In the genomic region with DNA sequence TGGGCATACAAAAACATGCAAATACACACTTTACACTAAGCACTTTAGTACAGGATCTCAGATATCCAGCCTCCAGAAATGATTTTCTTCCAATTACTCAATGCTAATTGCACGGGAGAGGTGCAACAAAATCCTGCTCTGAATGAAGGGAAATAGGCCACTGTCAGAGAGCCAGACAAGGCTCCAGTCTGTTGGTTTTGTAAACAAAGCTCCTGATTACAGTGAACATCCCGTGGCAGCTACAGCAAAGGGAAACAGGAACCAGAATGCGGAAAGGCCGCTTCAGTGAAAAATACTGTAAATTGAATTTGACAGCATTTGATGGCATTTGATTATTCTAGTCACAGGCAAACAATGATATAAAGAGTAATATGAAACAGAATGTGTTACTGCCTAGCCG, we compare ENCODE assay signal across 12 mouse cellular contexts.
DNase-seq lines count a peak whose midpoint lies in the region; ATAC-seq and TF ChIP-seq lines count a peak whose summit lies in the region.
"Had no signal": no experiment of that assay in that cellular context is flagged by ENCODE, and none has a peak within 500 bp of the region (broad histone marks: within the 10 kb centered on the region; RNA-seq: fewer than 3 reads in every experiment).

No protein-coding gene starts in this region.

- 35% methylated on average over 5 of the region's 5 CpGs for WGBS in heart, embryonic 12.5 days
- 36% methylated on average over 5 of the region's 5 CpGs for WGBS in embryonic facial prominence, embryonic 14.5 days

- H3K4me2 ChIP-seq in heart, embryonic 12.5 days = peak overlapping the region; percentile 42
- H3K4me2 ChIP-seq in embryonic facial prominence, embryonic 14.5 days (ENCODE audit: low read depth, low read length) = peak overlapping the region; percentile 38; the same call in 1 of the 2 replicates
- H3K4me2 ChIP-seq in myocyte (ENCODE audit: low read depth) = peak overlapping the region; percentile 38

- H3K79me2 ChIP-seq in myocyte (ENCODE audit: control insufficient read depth, insufficient read depth) = no peaks in the 10 kb centered on the region

- no peak for TF ChIP-seq POLR2A in myocyte (IDR thresholded peaks at IDR 0.05; ENCODE audit: insufficient read length, low read depth)

- no peak overlapping the region for H3K9ac ChIP-seq in heart, embryonic 12.5 days
- H3K9ac ChIP-seq in embryonic facial prominence, embryonic 14.5 days (ENCODE audit: low read depth, low read length) = no peak overlapping the region

- no peaks in the 10 kb centered on the region for H3K9me3 ChIP-seq in heart, embryonic 12.5 days (replicated peaks)
- H3K9me3 ChIP-seq in embryonic facial prominence, embryonic 14.5 days (ENCODE audit: control insufficient read depth, low read length) = no peaks in the 10 kb centered on the region

- 0 out of 2 replicates have a peak, but pooled peaks cover 3% of the 10 kb centered on the region for H3K4me1 ChIP-seq in heart, embryonic 12.5 days (replicated peaks)
- H3K4me1 ChIP-seq in embryonic facial prominence, embryonic 14.5 days (ENCODE audit: control insufficient read depth, insufficient read depth, low read length) = peaks cover 5% of the 10 kb centered on the region; the same call in 1 of the 2 replicates

- no peak for DNase-seq in heart, adult 9 months (ENCODE audit: low spot score in 2 of 2)
- DNase-seq in layer of hippocampus, adult 9-10 months (ENCODE audit: low spot score) = peak; percentile 0
- no peak for DNase-seq in layer of hippocampus, postnatal 25 days (ENCODE audit: extremely low spot score in 1 of 2, low spot score in 1 of 2)
- peak; percentile 61 for DNase-seq in embryonic facial prominence, embryonic 14.5 days (ENCODE audit: low spot score)
- DNase-seq in urinary bladder, postnatal 4 days (ENCODE audit: low spot score in 2 of 2) = no peak
- no peak for DNase-seq in cerebellum, postnatal 14 days
- DNase-seq: adrenal gland, adult 2 months; heart, postnatal 4 days; kidney, adult 8-10 months had no signal

- 0 out of 2 replicates have a peak, but pooled peaks cover 6% of the 10 kb centered on the region for H3K27me3 ChIP-seq in heart, embryonic 12.5 days (replicated peaks)
- no peaks in the 10 kb centered on the region for H3K27me3 ChIP-seq in embryonic facial prominence, embryonic 14.5 days (replicated peaks; ENCODE audit: control insufficient read depth, insufficient read depth, low read length)
- H3K27me3 ChIP-seq in myocyte (ENCODE audit: control insufficient read depth, insufficient read depth, insufficient read length) = no peaks in the 10 kb centered on the region

- no peak for ATAC-seq in heart, embryonic 12.5 days (ENCODE audit: insufficient number of reproducible peaks, low FRiP score)
- 0 out of 2 replicates have a peak, but pooled peaks have one; percentile 26 for ATAC-seq in embryonic facial prominence, embryonic 14.5 days (ENCODE audit: low read depth)
- ATAC-seq: midbrain, embryonic 16.5 days had no signal

- H3ac ChIP-seq in myocyte (ENCODE audit: control insufficient read depth, insufficient read length) = no peak overlapping the region

- H3K36me3 ChIP-seq in heart, embryonic 12.5 days = no peaks in the 10 kb centered on the region
- no peaks in the 10 kb centered on the region for H3K36me3 ChIP-seq in embryonic facial prominence, embryonic 14.5 days (ENCODE audit: control insufficient read depth, insufficient read depth, low read length)
- H3K36me3 ChIP-seq in myocyte (ENCODE audit: control insufficient read depth, insufficient read depth) = no peaks in the 10 kb centered on the region

- H3K27ac ChIP-seq in heart, embryonic 12.5 days (ENCODE audit: poor library complexity, severe bottlenecking) = no peak overlapping the region
- no peak overlapping the region for H3K27ac ChIP-seq in embryonic facial prominence, embryonic 14.5 days (replicated peaks; ENCODE audit: low read depth, low read length)

- no peak overlapping the region; the same call in 1 of the 2 replicates for H3K4me3 ChIP-seq in heart, embryonic 12.5 days
- no peak overlapping the region for H3K4me3 ChIP-seq in embryonic facial prominence, embryonic 14.5 days (ENCODE audit: low read depth, low read length)
- no peak overlapping the region for H3K4me3 ChIP-seq in myocyte

TF ChIP-seq in myocyte, 11 proteins besides CTCF, POLR2A, EP300 and RAD21:
- TF ChIP-seq MAX (IDR thresholded peaks at IDR 0.05; ENCODE audit: low read depth) = no peak
- no peak for TF ChIP-seq E2F4 (IDR thresholded peaks at IDR 0.05; ENCODE audit: insufficient read depth)
- TF ChIP-seq CEBPB (IDR thresholded peaks at IDR 0.05; ENCODE audit: insufficient read depth, poor library complexity, severe bottlenecking) = no peak
- no peak for TF ChIP-seq SRF (IDR thresholded peaks at IDR 0.05; ENCODE audit: control insufficient read depth, insufficient read length, low read depth)
- no peak for TF ChIP-seq USF1 (IDR thresholded peaks at IDR 0.05; ENCODE audit: low read depth)
- no peak for TF ChIP-seq MYOG (IDR thresholded peaks at IDR 0.05; ENCODE audit: control insufficient read depth in 1 of 3, insufficient read depth in 1 of 3, insufficient read length in 2 of 3, low read depth in 2 of 3)
TF ChIP-seq in myocyte: peak in this region for 0.

Comparison
In these comparisons a context has a peak if more than half of its experiments do, and no peak if none do; other contexts are left out.
1. DNase-seq: peak in layer of hippocampus, adult 9-10 months (single experiment) and embryonic facial prominence, embryonic 14.5 days (single experiment); none in heart, adult 9 months (0 of 2), layer of hippocampus, postnatal 25 days (0 of 2), urinary bladder, postnatal 4 days (0 of 2) and cerebellum, postnatal 14 days (0 of 2).
2. Peak in every context shown above with its lines, with median percentiles within 50 percentile points of each other: H3K4me2 ChIP-seq.